Mouse (Mus musculus) CH12.LX (cell line): ENCODE measurements around the gene Scd3. TPM values are rescaled to one million over a fixed set of nuclear protein-coding genes. Genes with fewer than 3 reads are reported as not detected.

Source experiments
- DNase-seq: peaks from one replicate; pipeline ENCODE4 v3.0.0-alpha.2; 2013; ENCODE audit errors: extremely low read depth
- H3K27ac ChIP-seq: 2 replicates; pipeline ENCODE4 v1.5.1; 2012; ENCODE audit warnings: low read depth, mild to moderate bottlenecking, control low read depth, moderate library complexity; ENCODE audit not compliant: insufficient read depth
- H3K27me3 ChIP-seq: replicated peaks from 2 replicates; pipeline ENCODE3; 2012; ENCODE audit warnings: inconsistent platforms
- H3K36me3 ChIP-seq, 2 experiments: replicated peaks in 1 of 2; 2 replicates each; pipeline versions ENCODE3 to v1.6.1; 2012; ENCODE audit warnings: inconsistent platforms in 1 of 2, low read length in 1 of 2, mild to moderate bottlenecking in 1 of 2, mixed read lengths in 1 of 2, moderate library complexity in 1 of 2; ENCODE audit not compliant: control insufficient read depth in 1 of 2, insufficient read depth in 1 of 2
- H3K4me1 ChIP-seq, 2 experiments: 2 replicates each; pipeline ENCODE4 v1.6.1; 2012; ENCODE audit warnings: inconsistent platforms in 1 of 2, moderate library complexity in 1 of 2; ENCODE audit not compliant: insufficient read depth in 2 of 2, control insufficient read depth in 1 of 2
- H3K4me2 ChIP-seq: 2 replicates; pipeline ENCODE4 v1.6.1; 2012; ENCODE audit warnings: low read depth, mild to moderate bottlenecking, control low read depth; ENCODE audit not compliant: poor library complexity, insufficient read depth, severe bottlenecking
- H3K4me3 ChIP-seq, 3 experiments: fragments of 150-350 bp in 1 of 3; sonication (generic) in 1 of 3; replicated peaks in 1 of 3; 2 replicates each; pipeline versions ENCODE3 to v1.5.1; 2011 to 2012; ENCODE audit warnings: low read depth in 2 of 3, low read length in 2 of 3, mild to moderate bottlenecking in 2 of 3, moderate library complexity in 2 of 3, control low read depth in 1 of 3, improper control_type of control experiment in 1 of 3, inconsistent platforms in 1 of 3, mixed read lengths in 1 of 3; ENCODE audit not compliant: poor library complexity in 1 of 3
- H3K79me2 ChIP-seq: replicated peaks from 2 replicates; pipeline ENCODE4 v1.6.1; 2012; ENCODE audit warnings: mild to moderate bottlenecking, moderate library complexity; ENCODE audit not compliant: control insufficient read depth, poor library complexity, insufficient read depth, severe bottlenecking; ENCODE audit errors: extremely low read depth
- H3K9ac ChIP-seq: 2 replicates; pipeline ENCODE4 v1.6.1; 2012; ENCODE audit warnings: low read depth, mild to moderate bottlenecking, control low read depth, moderate library complexity; ENCODE audit not compliant: insufficient read depth
- H3K9me3 ChIP-seq: replicated peaks from 2 replicates; pipeline ENCODE3; 2012; ENCODE audit warnings: low read length, inconsistent platforms, mixed read lengths
- BHLHE40 ChIP-seq: IDR thresholded peaks from 2 replicates; pipeline ENCODE4 v1.6.1; 2011; ENCODE audit warnings: mild to moderate bottlenecking, low read depth, low read length, improper control_type of control experiment
- CHD1 ChIP-seq: IDR thresholded peaks from 2 replicates; pipeline ENCODE4 v1.6.1; 2012; ENCODE audit warnings: low read depth, low read length, improper control_type of control experiment, inconsistent platforms
- CHD2 ChIP-seq: IDR thresholded peaks from 2 replicates; pipeline ENCODE4 v1.6.1; 2011; ENCODE audit warnings: low read length, improper control_type of control experiment
- ELF1 ChIP-seq: IDR thresholded peaks from 2 replicates; pipeline ENCODE4 v1.6.1; 2014; ENCODE audit warnings: low read depth, mild to moderate bottlenecking, inconsistent platforms, low read length, improper control_type of control experiment
- EP300 ChIP-seq: IDR thresholded peaks from 2 replicates; pipeline ENCODE4 v1.6.1; 2011; ENCODE audit warnings: low read length, improper control_type of control experiment
- JUND ChIP-seq: conservative IDR thresholded peaks from 2 replicates; pipeline ENCODE4 v1.6.1; 2011; ENCODE audit warnings: low read depth, low read length, improper control_type of control experiment
- KAT2A ChIP-seq: IDR thresholded peaks from 2 replicates; pipeline ENCODE4 v1.6.1; 2012; ENCODE audit warnings: low read length, improper control_type of control experiment, inconsistent platforms; ENCODE audit not compliant: insufficient replicate concordance
- MEF2A ChIP-seq: IDR thresholded peaks from 2 replicates; pipeline ENCODE4 v1.6.1; 2014; ENCODE audit warnings: low read depth, mild to moderate bottlenecking, inconsistent platforms, low read length, improper control_type of control experiment, borderline replicate concordance
- NRF1 ChIP-seq: IDR thresholded peaks from 2 replicates; pipeline ENCODE4 v1.6.1; 2014; ENCODE audit warnings: low read depth, mild to moderate bottlenecking, inconsistent platforms, low read length, improper control_type of control experiment, moderate library complexity
- PAX5 ChIP-seq: IDR thresholded peaks from 2 replicates; pipeline ENCODE4 v1.6.1; 2012; ENCODE audit warnings: low read length, inconsistent platforms, mixed read lengths
- RAD21 ChIP-seq: IDR thresholded peaks from 2 replicates; pipeline ENCODE4 v1.6.1; 2011; ENCODE audit warnings: low read depth, mild to moderate bottlenecking, low read length, improper control_type of control experiment, moderate library complexity
- RCOR1 ChIP-seq: conservative IDR thresholded peaks from 2 replicates; pipeline ENCODE4 v1.6.1; 2012; ENCODE audit warnings: low read depth, mild to moderate bottlenecking, inconsistent platforms, low read length, improper control_type of control experiment
- TCF12 ChIP-seq: IDR thresholded peaks from 2 replicates; pipeline ENCODE4 v1.6.1; 2014; ENCODE audit warnings: low read depth, mild to moderate bottlenecking, inconsistent platforms, low read length, improper control_type of control experiment
- USF1 ChIP-seq: IDR thresholded peaks from 2 replicates; pipeline ENCODE4 v1.6.1; 2014; ENCODE audit warnings: low read depth, mild to moderate bottlenecking, inconsistent platforms, low read length, improper control_type of control experiment
- ZMIZ1 ChIP-seq: IDR thresholded peaks from 2 replicates; pipeline ENCODE4 v1.6.1; 2012; ENCODE audit warnings: low read depth, mild to moderate bottlenecking, inconsistent platforms, low read length, improper control_type of control experiment
- dilution Hi-C: fragments of 300-500 bp; cut with MboI; formaldehyde crosslinking; loops from 2 replicates; pipeline ENCODE4 v1.14.3; 2020; ENCODE audit warnings: low sequenced_read_pairs; ENCODE audit not compliant: extremely low pct_unique_long_range_greater_than_20kb, extremely low pct_ligation_motif_present
- in situ Hi-C: fragments of 300-500 bp; cut with MboI; formaldehyde crosslinking; loops from 3 replicates; pipeline ENCODE4 v1.14.3; 2019; ENCODE audit warnings: low sequenced_read_pairs, low pct_ligation_motif_present, low pct_unique_long_range_greater_than_20kb, mixed read lengths
- polyA plus RNA-seq: library from polyadenylated mRNA; unstranded; fragments of >175 nt; gene quantifications from 2 replicates; pipeline ENCODE4 v1.2.1, GENCODE M21; 2012; ENCODE audit warnings: low read depth; ENCODE audit not compliant: insufficient read length
- total RNA-seq, 2 experiments: library from RNA; depleted of rRNA; stranded (reverse); fragments of 300-350 nt in 1 of 2; fragments of >200 nt in 1 of 2; gene quantifications; 2 replicates each; pipeline ENCODE4 v1.2.3; 2012 to 2014

Gene Scd3
- total and polyA plus RNA-seq, 3 experiments: not detected

DNA sequence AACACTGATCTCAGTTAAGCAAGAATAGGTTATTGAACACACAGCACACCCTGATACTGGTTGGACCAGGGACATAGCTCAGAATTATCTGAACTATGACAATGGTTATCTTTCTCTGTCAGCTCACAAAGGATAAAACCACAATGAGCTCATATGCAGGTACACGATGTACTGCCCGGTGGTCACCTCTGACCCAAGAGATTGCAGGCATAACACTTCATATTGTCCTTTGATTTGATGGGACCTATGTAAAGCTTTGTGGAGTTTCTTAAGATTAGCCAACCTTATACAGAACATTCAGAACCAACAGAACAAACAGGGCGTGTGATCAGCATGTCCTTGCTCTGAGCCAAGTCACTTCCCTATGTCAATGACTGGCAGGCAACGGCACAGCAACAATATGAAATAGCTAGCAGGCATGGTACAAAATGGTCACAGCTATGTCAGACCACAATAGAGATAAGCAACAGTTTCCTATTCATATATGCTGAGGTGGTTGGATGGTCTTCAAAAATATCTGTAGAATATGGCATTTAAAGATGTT, 28.6 kb downstream of the Scd3 start:
- Histone ChIP-seq H3K36me3 (no peaks in the 10 kb centered on the region), H3K27ac (no peak overlapping the region), H3K4me1 (no peaks in the 10 kb centered on the region), H3K27me3 (peaks cover 7% of the 10 kb centered on the region), H3K9me3 (no peaks in the 10 kb centered on the region), H3K4me2 (no peak overlapping the region), H3K79me2 (no peaks in the 10 kb centered on the region), H3K9ac (no peak overlapping the region), H3K4me3 (no peak overlapping the region)
- TF ChIP-seq ELF1: no peak
- no peak for TF ChIP-seq RAD21
- TF ChIP-seq KAT2A: no peak
- no peak for TF ChIP-seq MEF2A
- TF ChIP-seq ZMIZ1: no peak
- TF ChIP-seq BHLHE40: no peak
- TF ChIP-seq NRF1: no peak
- TF ChIP-seq CHD1: no peak
- TF ChIP-seq CHD2: no peak
- TF ChIP-seq RCOR1: no peak
- no peak for TF ChIP-seq PAX5
- TF ChIP-seq JUND: no peak
- dilution Hi-C loops (no loop called here), in situ Hi-C loops (no loop called here)
- DNase-seq: no peak

DNA sequence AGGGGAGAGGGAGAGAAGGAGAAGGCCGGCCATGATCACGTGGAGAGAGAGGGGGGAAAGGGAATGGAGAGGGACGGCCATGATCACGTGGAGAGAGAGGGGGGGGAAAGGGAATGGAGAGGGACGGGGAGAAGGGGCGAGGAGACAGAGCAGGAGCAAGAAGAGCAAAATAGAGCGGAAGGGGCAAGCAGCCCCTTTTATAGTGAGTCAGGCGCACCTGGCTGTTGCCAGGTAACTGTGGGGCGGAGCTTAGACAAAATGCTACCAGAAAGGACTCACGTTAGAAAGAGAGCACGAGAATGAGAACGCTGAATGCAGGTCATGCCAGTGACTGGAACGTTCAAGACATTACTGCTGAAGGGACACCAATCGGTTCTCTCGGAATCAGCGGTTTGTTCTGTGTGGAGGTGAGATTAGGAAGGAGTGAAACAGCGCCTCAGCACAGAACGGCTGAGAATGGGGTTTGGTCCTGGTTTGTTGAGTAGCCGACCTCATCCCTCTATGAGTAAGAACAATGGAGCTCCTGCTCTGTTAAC, 34.5 kb downstream of the Scd3 start:
- DNase-seq: no peak
- H3K4me1 ChIP-seq: no peaks in the 10 kb centered on the region
- no peaks in the 10 kb centered on the region for H3K9me3 ChIP-seq
- no peak overlapping the region for H3K27ac ChIP-seq
- in situ Hi-C loops: no loop called here
- H3K9ac ChIP-seq: no peak overlapping the region
- H3K79me2 ChIP-seq: no peaks in the 10 kb centered on the region
- TF ChIP-seq NRF1: no peak
- no peak for TF ChIP-seq USF1
- no peak for TF ChIP-seq ELF1
- TF ChIP-seq EP300: no peak
- no peak for TF ChIP-seq TCF12
- no peak for TF ChIP-seq CHD2
- TF ChIP-seq, all 38 proteins: peak for 0
- H3K27me3 ChIP-seq: no peaks in the 10 kb centered on the region
- H3K4me2 ChIP-seq: no peak overlapping the region
- no peak overlapping the region for H3K4me3 ChIP-seq
- dilution Hi-C loops: no loop called here
- H3K36me3 ChIP-seq: no peaks in the 10 kb centered on the region
